Mouse (Mus musculus) lung, postnatal 0 days (tissue): ENCODE results near the gene Lrrc61.

Experiments used
- CTCF ChIP-seq: IDR thresholded peaks from 2 replicates; pipeline ENCODE4 v1.5.1; 2016; ENCODE audit warnings: antibody characterized with exemption, mild to moderate bottlenecking
- EP300 ChIP-seq: IDR thresholded peaks from 2 replicates; pipeline ENCODE4 v1.6.1; 2016; ENCODE audit warnings: antibody characterized with exemption, mild to moderate bottlenecking, control low read depth

GRCm38 (mm10) chr6:48593158-48594042 lies 38.8 kb downstream of the Lrrc61 start, which contains the start of the genes Repin1 and Gm44965:
- peak; percentile 63 for TF ChIP-seq CTCF
- no peak for TF ChIP-seq EP300
